Mouse (Mus musculus) left cerebral cortex, adult 9 months (tissue): ENCODE data around the gene Fam192a.

Experiments
- DNase-seq, 2 experiments: peaks; one replicate each; pipeline ENCODE4 v3.0.0; 2022; ENCODE audit warnings: low spot score in 2 of 2

Fam192a gene

GRCm38 (mm10) chr8:94532873-94533671, 68.7 kb downstream of the Fam192a start, which contains the start of gene Cpne2:
Gene Cpne2, plus strand, starts transcription at chr8:94532990.
- DNase-seq = peak in 1 of 2 experiments; percentile 22

DNA sequence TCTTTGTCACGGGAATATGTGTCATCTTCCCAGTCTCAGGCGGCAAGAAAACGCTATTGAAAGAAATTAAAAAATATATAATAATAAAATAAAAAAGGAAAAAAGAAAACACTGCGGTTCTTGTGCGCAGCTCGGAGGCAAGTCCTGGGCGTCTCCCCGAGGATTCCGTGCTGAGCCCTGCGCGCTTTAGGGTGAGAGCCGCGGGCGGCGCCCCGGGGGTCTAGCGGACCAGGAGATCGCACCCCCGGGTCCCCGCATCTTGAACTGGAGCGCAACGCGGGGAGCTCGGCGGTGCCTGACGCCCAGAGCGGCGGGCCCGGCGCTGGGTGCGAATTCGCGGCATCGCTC, 69.3 kb downstream of the Fam192a start:
- DNase-seq = no peak

DNA sequence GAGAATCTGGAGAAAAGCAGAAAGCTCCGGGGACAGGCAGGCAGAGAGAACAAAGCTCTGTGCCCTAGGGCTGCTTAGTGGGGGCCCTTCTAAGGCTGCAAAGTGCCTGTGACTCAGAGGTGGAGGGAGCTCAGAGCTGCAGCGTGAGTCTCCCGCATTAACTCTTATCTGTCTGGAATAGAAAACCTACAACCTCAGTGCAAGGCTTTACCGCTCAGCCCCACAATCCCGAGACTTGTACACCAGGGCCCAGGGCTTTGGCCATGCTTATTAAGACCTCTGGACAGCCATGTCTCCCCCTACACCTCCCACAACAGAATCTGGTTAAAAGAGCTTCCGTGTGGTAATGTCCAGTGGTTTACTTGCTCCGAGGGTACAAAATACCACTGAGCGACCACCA, 69.8 kb downstream of the Fam192a start:
- DNase-seq = no peak

DNA sequence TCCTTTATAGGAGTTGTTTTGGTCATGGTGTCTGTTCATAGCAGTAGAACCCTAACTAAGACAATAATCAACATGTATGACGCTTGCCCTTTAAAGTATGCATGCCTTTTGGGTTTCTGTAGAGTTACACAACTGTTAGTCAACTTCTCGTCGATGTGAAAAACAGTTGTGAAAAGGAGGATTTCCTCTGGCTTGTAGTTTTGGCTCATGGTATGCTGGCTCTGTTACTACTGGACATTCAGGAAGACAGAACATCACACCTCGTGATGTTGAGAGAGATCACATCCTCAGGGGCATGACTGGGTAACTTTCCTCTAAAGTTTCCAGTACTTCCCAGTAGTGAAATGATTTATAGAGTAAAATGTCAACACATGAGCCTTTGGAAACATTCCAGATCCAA, 71.2 kb downstream of the Fam192a start:
- no peak for DNase-seq

- DNase-seq = no peak
These were observed 71.9 kb downstream of the Fam192a start for GRCm38 (mm10) chr8:94529875-94530274.

- DNase-seq = peak in 1 of 2 experiments; percentile 59
These were observed 73.6 kb downstream of the Fam192a start for GRCm38 (mm10) chr8:94528245-94528644.

DNA sequence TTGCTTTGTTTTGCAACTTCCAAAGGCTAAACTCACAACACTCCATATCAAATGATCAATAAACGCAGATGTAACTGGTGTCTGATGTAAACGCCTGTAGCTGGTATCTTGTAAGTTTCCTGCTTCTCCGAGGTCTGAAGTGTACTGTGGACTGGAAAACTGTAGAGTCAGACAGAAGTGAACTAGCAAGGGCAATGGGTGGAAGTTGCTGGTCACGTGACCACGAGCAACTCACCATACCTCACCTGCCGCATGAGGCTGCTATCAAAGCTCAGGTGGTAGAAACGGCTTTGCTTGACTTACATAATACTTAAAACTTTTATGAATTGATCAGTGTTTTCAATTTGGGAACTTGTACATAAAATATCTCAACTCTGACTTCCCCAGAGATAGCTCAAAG, 74.6 kb downstream of the Fam192a start:
- DNase-seq = no peak

- no peak for DNase-seq
These were observed 77.2 kb downstream of the Fam192a start for GRCm38 (mm10) chr8:94524554-94524953.
